Mouse (Mus musculus) bone marrow macrophage, adult 2 months (primary cell): Measurements from ENCODE around the gene Sh2d3c.

ENCODE experiments used
- CTCF ChIP-seq: IDR thresholded peaks from 2 replicates; pipeline ENCODE4 v1.5.1; 2012; ENCODE audit warnings: low read depth, mild to moderate bottlenecking, low read length, moderate library complexity
- POLR2A ChIP-seq: IDR thresholded peaks from 2 replicates; pipeline ENCODE4 v1.6.1; 2012; ENCODE audit warnings: mild to moderate bottlenecking, low read depth, low read length, borderline replicate concordance

- TF ChIP-seq CTCF (no peak), POLR2A (no peak)
Observed at GRCm38 (mm10) chr2:32700966-32701743, 19.7 kb upstream of the Sh2d3c start.
